Mouse (Mus musculus): ENCODE results near the gene Runx1.

The Runx1 gene

GRCm38 (mm10) chr16:92825204-92825843 is 625 bp downstream of the Runx1 start:
- DNase-seq (ENCODE audit: low read depth): no peak

DNA sequence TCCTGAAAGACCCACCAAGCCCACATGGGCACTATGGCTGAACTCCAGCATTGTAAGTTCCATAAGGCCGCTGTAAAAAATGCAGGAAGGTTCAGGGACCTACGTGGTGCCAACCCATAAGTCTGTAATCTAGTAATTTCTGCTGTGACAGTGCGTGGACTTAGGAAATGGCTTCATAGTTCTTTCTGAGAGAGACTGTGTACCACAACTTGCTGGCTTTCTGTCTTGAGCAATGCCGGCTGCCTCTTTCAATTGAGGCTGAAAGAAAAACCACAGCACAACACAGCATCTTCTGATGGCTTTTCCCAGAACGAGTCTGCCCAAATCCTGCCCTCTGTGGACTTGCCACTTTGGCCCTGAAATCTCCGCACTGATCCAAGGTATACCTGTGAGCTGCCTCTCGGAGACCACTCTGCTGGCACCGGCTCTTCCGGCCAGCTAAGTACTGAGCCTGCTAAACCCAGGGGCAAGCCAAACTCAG is 1.2 kb downstream of the Runx1 start:
- no peak for DNase-seq (ENCODE audit: low read depth)

DNA sequence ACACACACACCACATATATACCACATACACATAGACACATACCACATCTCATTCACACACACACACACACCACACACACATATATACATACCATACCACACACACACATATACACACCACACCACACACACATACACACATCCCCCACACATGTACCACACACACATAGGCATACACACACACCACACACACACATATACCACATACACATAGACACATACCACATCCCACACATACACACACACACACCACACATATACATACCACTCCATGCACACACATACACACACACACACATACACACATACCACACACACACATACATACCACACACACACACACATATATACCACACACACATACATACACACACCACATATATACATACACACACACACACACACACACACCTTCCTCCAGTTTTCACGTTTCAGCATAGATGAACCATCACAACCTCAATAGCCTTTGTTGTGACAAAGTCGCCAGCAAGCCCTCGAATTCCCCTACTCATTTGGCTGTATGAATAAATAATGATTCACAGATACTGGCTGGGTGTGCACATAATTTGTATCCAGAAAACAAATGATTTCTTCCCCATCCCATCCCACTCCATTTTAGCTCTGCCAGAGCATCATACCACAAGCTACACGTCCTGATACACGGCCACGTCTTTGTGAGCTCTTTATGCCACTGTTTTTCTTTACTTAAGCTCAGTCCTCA is 1.8 kb downstream of the Runx1 start:
- no peak for DNase-seq (ENCODE audit: low read depth)

GRCm38 (mm10) chr16:92823381-92823862 is 2.5 kb downstream of the Runx1 start:
- DNase-seq (ENCODE audit: low read depth): no peak

- DNase-seq (ENCODE audit: low read depth): no peak
Observed at GRCm38 (mm10) chr16:92822676-92823075, 3.3 kb downstream of the Runx1 start.

- DNase-seq (ENCODE audit: low read depth): peak; percentile 86
Observed at GRCm38 (mm10) chr16:92821938-92822629, 3.9 kb downstream of the Runx1 start.

DNA sequence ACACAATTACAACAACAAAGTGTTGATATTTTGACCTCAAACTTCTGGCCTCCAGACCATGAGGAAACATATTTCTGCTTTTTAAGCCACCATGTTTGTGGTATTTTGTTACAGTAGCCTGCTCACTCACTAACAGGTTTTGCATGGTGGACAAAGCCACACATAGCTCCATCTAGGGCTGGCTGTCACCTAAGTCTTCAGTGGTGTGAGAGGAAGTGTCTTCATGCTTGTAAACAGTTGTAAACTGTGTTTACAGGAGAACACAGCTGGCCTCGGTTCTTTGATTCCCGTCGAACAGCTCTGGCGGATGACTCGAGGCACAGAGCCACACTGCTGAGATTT is 4.4 kb downstream of the Runx1 start:
- DNase-seq (ENCODE audit: low read depth): no peak

DNA sequence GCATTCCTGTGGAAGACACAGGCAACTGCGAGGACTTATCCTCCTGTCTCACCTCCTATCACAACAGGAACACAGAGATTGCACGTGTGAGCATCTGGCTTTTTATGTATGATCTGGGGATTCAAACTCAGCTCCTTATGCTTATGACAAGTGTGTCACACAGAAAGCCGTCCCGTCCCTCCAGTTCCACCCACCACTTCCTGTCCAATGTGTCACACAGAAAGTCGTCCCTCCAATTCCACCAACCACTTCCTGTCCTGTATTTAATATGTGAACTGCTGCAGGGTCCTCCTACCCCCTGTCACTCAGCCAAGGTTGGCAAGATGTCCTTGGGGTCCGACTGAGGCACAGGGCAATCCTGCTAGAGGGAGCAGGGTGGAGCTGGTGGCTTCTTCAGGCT is 5.5 kb downstream of the Runx1 start:
- DNase-seq (ENCODE audit: low read depth): no peak

GRCm38 (mm10) chr16:92818480-92819269 is 7.3 kb downstream of the Runx1 start:
- DNase-seq (ENCODE audit: low read depth): no peak

DNA sequence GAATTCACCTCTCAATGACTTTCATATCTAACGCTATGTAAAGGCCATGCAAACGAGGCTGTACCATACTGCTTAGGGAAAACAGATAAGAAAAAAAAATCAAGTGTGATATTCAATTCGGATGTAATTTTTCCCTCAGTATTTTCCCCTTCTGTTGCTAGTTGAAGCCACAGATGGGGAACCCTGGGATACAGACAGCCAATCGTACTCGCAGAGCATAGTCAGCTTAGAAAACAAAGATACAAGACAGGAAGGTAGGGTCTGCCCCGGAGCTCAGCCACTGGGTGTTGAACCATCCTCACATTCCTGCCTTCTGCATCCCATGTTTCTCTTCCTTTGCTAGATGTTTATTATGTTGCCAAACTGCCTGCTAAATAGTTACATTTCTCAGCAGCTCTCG is 9.9 kb downstream of the Runx1 start:
- no peak for DNase-seq (ENCODE audit: low read depth)

- DNase-seq (ENCODE audit: low read depth): no peak
Observed at GRCm38 (mm10) chr16:92815195-92815527, 10.8 kb downstream of the Runx1 start.

DNA sequence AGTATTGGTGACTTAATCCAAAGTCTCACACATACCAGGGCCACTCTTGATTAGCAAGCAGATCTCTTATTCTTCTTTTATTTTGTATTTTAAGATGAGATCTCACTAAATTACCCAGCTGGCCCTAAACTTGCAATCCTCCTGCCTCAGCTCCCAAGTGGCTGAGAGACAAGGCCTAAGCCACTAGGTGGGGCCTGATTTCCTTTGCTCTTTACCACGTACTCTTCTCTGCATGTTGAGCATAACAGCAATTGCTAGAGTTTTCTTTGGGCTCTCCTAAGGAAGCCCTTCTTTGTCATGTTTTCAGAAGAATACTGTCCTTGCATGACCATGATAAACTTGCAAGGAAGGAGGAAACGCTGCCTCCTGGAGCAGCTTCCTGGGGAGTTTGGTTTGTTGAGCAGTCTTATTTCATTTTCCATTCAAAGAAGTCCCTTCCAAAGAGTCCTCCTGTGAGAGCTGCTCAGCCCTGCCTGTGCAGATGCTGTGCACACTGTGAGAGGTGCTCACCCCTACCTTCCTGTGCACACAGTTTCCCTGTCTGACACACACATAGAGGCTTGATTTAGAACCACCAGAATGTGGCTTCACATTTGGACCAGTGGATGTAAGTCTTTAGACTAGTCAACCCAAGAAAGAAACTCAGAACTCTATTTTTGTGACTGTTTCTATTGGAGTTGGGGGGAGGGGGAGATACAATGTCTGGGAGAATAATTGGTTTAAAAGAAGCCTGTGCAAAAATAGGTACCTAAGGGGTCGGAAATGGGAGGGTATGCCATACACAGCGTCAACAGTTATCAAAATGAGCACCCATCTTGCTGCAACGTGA is 11.4 kb downstream of the Runx1 start:
- no peak for DNase-seq (ENCODE audit: low read depth)

GRCm38 (mm10) chr16:92812405-92812804 is 13.5 kb downstream of the Runx1 start:
- DNase-seq (ENCODE audit: low read depth): no peak

- DNase-seq (ENCODE audit: low read depth): no peak
Observed at GRCm38 (mm10) chr16:92810568-92811240, 15.2 kb downstream of the Runx1 start.

- DNase-seq (ENCODE audit: low read depth): no peak
Observed at GRCm38 (mm10) chr16:92807772-92808171, 18.2 kb downstream of the Runx1 start.

DNA sequence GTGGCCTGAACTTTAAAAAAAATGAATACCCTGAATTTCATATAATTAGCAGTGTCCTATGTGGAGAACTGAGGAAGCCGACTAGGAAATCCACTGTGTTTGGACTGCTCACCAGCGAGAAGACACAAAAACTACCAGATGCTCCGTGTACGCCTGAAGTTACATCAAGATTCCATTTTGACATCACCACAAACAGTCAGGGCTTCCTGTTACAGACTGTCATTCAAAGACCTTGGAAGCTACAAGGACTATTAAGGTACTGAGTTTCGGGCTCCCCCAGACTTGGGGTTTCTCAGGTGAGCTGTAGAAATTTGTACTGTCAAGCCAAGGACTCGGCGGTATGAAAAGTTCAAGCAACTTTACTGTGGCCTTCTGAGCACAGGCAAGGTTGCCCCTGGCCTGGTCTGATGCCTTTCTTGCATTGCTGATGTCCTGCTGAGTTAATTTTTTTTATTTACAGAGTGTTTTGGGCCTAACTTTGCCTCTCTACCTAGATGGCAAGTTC is 22.8 kb downstream of the Runx1 start:
- no peak for DNase-seq (ENCODE audit: low read depth)

DNA sequence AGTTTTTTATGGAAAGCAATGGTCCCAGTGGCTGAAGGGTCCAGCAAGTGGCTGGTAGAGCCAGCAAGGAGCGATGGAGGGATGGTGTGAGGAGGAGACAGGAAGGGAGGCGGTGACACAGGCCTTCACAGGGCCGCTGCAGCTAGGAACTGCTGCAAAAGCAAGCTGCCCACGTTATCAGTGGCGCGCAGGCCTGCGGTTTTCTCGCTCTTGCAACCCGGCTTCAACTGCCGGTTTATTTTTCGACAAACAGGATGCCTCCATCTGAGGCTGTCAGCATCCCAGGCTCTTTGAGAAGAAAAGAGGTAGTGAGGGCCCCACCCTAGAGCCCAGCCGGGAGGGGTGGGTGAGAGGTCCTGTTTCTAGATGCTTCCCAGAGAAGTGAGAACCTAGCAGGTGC is 24.4 kb downstream of the Runx1 start:
- peak; percentile 86 for DNase-seq (ENCODE audit: low read depth)

DNA sequence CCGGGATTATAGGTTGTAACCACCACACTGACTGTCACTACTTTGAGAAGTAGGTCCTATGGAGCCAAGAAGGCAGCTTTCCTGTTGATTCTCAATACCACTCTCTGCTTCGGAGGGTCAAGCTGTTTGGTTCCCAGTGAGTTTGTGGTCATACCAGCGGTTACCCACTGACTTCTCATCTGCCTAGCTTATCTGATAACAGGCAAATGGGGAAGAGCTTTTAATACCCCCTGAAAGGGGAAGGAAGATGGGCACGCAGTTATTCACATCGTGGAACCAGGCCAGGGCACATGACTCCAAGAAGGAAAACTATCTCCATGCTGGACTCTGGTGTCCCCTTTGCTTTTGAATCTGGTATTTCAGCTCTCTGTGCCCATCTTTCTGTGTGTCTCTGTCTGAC is 25.1 kb downstream of the Runx1 start:
- no peak for DNase-seq (ENCODE audit: low read depth)

DNA sequence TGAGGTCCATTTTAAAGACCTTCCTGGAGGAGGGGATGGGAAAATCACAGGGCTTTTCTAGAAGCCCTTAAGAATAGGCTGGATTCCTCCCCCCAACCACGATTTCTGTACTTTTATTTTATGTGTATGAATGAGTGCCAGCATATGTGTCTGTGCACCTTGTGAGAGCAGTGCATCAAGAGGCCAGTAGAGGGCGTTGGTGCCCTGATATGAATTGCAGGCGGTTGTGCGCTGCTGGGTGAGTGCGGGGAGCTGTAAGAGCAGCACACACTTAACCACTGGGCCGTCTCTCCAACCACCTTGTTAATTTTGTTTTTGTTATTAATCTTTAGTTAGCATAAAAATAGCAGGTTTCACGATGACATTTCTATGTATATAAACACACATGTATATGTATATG is 26.0 kb downstream of the Runx1 start:
- no peak for DNase-seq (ENCODE audit: low read depth)

GRCm38 (mm10) chr16:92794197-92794596 is 31.8 kb downstream of the Runx1 start:
- no peak for DNase-seq (ENCODE audit: low read depth)

GRCm38 (mm10) chr16:92793741-92794140 is 32.2 kb downstream of the Runx1 start:
- no peak for DNase-seq (ENCODE audit: low read depth)
